Mouse (Mus musculus) cortical plate, adult 2 months (tissue): Measurements from ENCODE around the gene Scai.

ENCODE experiments used
- CTCF ChIP-seq: fragments of 200-500 bp; IDR thresholded peaks from 2 replicates; pipeline ENCODE4 v1.5.1; 2011; ENCODE audit warnings: mild to moderate bottlenecking, control low read depth, low read length; ENCODE audit not compliant: insufficient read depth; ENCODE audit errors: extremely low read depth
- POLR2A ChIP-seq: fragments of 200-500 bp; IDR thresholded peaks from 2 replicates; pipeline ENCODE4 v1.6.1; 2011; ENCODE audit warnings: mild to moderate bottlenecking, low read length, control low read depth; ENCODE audit not compliant: insufficient read depth; ENCODE audit errors: extremely low read depth

DNA sequence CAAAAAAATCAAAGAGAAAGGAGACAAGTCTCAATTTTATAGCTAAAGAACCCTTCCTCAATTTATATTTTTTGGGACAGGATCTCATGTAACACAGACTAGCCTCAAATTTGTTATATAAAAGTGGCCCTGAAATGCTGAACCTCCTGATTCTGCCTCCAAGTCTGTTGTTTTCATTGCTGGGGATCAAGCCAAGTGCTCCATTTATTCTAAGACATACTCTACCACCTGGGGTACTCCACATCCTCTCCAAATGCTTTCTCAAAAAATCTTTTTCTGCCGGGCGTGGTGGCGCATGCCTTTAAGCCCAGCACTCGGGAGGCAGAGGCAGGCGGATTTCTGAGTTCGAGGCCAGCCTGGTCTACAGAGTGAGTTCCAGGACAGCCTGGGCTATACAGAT, 29.5 kb upstream of the Scai start:
- TF ChIP-seq CTCF (no peak), POLR2A (no peak)
